Mouse (Mus musculus) stomach, postnatal 0 days (tissue): Measurements from ENCODE around the gene Dazl.

Experiments
- CTCF ChIP-seq: IDR thresholded peaks from 2 replicates; pipeline ENCODE4 v1.5.1; 2016; ENCODE audit warnings: antibody characterized with exemption, low read depth, mild to moderate bottlenecking, moderate library complexity
- EP300 ChIP-seq: optimal IDR thresholded peaks from 2 replicates; pipeline ENCODE3; 2016; ENCODE audit warnings: antibody characterized with exemption

DNA sequence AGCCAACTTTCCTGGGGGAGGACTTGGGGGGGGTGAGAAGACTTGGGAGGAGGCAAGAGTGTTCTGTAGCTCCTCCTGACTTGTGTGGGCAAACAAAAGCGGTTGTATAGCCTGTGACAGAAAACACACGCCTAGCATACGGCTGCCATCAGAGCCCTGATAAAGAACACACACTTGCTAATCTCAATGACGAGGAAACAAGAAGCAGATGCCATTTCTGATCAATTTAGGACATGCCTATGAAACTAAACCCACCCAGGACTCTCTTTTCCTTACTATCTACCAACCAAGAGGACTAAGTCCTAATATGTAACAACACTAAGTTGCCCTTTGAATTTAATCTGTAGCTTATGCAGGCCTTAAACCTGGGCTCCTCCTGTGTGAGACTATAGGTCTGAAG, 31.2 kb upstream of the Dazl start:
- TF ChIP-seq CTCF (no peak), EP300 (no peak)
